Mouse (Mus musculus): ENCODE measurements around the gene Rgl2.

DNA sequence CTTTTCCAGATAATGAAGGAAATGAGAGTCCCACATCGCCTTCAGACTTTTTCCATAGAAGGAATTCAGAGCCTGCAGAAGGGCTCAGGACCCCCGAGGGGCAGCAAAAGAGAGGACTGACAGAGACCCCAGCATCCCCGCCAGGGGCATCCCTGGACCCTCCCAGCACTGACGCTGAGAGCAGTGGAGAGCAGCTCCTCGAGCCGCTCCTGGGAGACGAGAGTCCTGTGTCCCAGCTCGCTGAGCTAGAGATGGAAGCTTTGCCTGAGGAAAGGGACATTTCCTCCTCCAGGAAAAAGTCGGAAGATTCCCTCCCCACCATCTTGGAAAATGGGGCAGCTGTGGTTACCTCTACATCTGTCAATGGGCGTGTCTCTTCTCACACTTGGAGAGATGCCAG is 16.1 kb upstream of the Rgl2 start:
- TF ChIP-seq CTCF (IDR thresholded peaks at IDR 0.05; ENCODE audit: control insufficient read depth, insufficient read depth, insufficient read length), result no peak
- no peak for TF ChIP-seq FOSL1 (IDR thresholded peaks at IDR 0.05; ENCODE audit: insufficient read depth, low read length, poor library complexity, severe bottlenecking)
- no peak for TF ChIP-seq MAX (IDR thresholded peaks at IDR 0.05)
- no peak for TF ChIP-seq MYOG (IDR thresholded peaks at IDR 0.05; ENCODE audit: control insufficient read depth, extremely low read depth, insufficient read length)
- TF ChIP-seq USF1 (IDR thresholded peaks at IDR 0.05; ENCODE audit: low read depth), result no peak
- no peak for TF ChIP-seq CEBPB (IDR thresholded peaks at IDR 0.05; ENCODE audit: low read depth)

All from C2C12 (cell line).